In the genomic region with DNA sequence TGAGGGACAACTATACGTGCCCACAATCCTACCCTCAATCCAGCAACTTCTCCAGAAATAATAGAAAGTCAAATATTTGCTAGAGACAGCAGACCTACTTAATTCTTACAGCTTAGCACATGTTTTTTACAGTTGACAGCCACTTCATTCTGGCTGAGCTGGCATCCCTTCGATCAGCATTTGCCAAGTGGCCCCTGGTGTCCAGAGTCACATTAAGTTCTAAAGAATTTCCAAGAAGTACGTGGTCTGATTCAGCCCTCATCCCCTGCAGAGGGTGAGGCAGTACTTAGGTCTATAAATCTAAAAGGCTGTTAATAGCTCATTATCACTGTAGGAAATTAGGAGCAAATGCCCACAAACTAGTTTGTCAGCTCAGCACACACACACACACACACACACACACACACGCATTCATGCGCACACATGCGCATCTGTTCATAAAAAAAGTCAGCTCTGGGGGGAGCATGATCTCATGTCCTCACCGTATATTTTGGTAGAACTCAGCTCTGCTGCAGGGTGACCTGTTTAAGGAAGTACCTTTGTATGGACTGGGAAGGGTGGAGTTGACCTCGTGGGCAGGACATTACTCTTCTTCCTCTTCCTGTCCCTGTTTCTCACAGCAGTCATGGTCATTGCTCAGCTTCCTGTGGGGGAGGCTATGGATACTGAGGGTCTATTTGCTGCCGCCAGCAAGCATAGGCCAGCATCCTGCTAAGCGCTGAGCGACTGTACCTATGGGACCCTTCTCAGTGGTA, we compare ENCODE assay signal across 10 mouse cellular contexts.
DNase-seq lines count a peak whose midpoint lies in the region; ATAC-seq lines count a peak whose summit lies in the region.
"Had no signal": no experiment of that assay in that cellular context is flagged by ENCODE, and none has a peak within 500 bp of the region (broad histone marks: within the 10 kb centered on the region; RNA-seq: fewer than 3 reads in every experiment).

No protein-coding gene starts in this region.

- no peak overlapping the region for H3K4me3 ChIP-seq in limb, embryonic 15.5 days
- H3K4me3 ChIP-seq in limb, embryonic 10.5 days = no peak overlapping the region
- no peak overlapping the region for H3K4me3 ChIP-seq in liver, embryonic 16.5 days (ENCODE audit: low read depth, low read length)
- H3K4me3 ChIP-seq in stomach, embryonic 16.5 days (replicated peaks; ENCODE audit: low read length) = no peak overlapping the region
- H3K4me3 ChIP-seq in midbrain, embryonic 16.5 days (ENCODE audit: low read depth, low read length) = no peak overlapping the region
- H3K4me3 ChIP-seq: embryonic facial prominence, embryonic 13.5 days had no signal

- ATAC-seq in limb, embryonic 15.5 days (ENCODE audit: insufficient number of reproducible peaks, low FRiP score, low TSS enrichment, low read depth) = peak; percentile 54; the same call in 1 of the 2 replicates
- peak; percentile 45; the same call in 1 of the 2 replicates for ATAC-seq in liver, embryonic 16.5 days (ENCODE audit: low read depth)
- peak; percentile 35; the same call in 1 of the 2 replicates for ATAC-seq in stomach, embryonic 16.5 days (ENCODE audit: insufficient read depth, low FRiP score)
- no peak for ATAC-seq in midbrain, embryonic 16.5 days
- ATAC-seq: Patski had no signal

- no peaks in the 10 kb centered on the region for H3K9me3 ChIP-seq in limb, embryonic 15.5 days
- no peaks in the 10 kb centered on the region for H3K9me3 ChIP-seq in limb, embryonic 10.5 days (replicated peaks)
- H3K9me3 ChIP-seq in liver, embryonic 16.5 days (replicated peaks; ENCODE audit: control insufficient read depth, low read length) = no peaks in the 10 kb centered on the region
- no peaks in the 10 kb centered on the region for H3K9me3 ChIP-seq in stomach, embryonic 16.5 days (replicated peaks; ENCODE audit: control insufficient read depth, low read length)
- H3K9me3 ChIP-seq in midbrain, embryonic 16.5 days (replicated peaks; ENCODE audit: control insufficient read depth, low read length, poor library complexity, severe bottlenecking) = no peaks in the 10 kb centered on the region
- H3K9me3 ChIP-seq: embryonic facial prominence, embryonic 13.5 days had no signal

- 54% methylated on average over 11 of the region's 11 CpGs for WGBS in limb, embryonic 15.5 days
- 81% methylated on average over 11 of the region's 11 CpGs for WGBS in limb, embryonic 10.5 days
- WGBS in liver, embryonic 16.5 days (ENCODE audit: insufficient replicate concordance) = 51% methylated on average over 11 of the region's 11 CpGs
- 69% methylated on average over 11 of the region's 11 CpGs for WGBS in stomach, embryonic 16.5 days
- 79% methylated on average over 11 of the region's 11 CpGs for WGBS in midbrain, embryonic 16.5 days

- no peak overlapping the region for H3K9ac ChIP-seq in limb, embryonic 15.5 days
- H3K9ac ChIP-seq in liver, embryonic 16.5 days (ENCODE audit: low read depth, low read length) = no peak overlapping the region
- H3K9ac ChIP-seq in stomach, embryonic 16.5 days (ENCODE audit: low read length) = no peak overlapping the region
- no peak overlapping the region for H3K9ac ChIP-seq in midbrain, embryonic 16.5 days (ENCODE audit: low read depth, low read length)
- H3K9ac ChIP-seq: embryonic facial prominence, embryonic 13.5 days had no signal

- H3K36me3 ChIP-seq in limb, embryonic 15.5 days = no peaks in the 10 kb centered on the region
- H3K36me3 ChIP-seq in limb, embryonic 10.5 days = no peaks in the 10 kb centered on the region
- H3K36me3 ChIP-seq in liver, embryonic 16.5 days (ENCODE audit: control insufficient read depth, insufficient read depth) = no peaks in the 10 kb centered on the region
- no peaks in the 10 kb centered on the region for H3K36me3 ChIP-seq in stomach, embryonic 16.5 days (ENCODE audit: control insufficient read depth, insufficient read depth, low read length)
- H3K36me3 ChIP-seq in midbrain, embryonic 16.5 days (ENCODE audit: control insufficient read depth, insufficient read depth, low read length) = no peaks in the 10 kb centered on the region
- H3K36me3 ChIP-seq: embryonic facial prominence, embryonic 13.5 days had no signal

- DNase-seq in limb, embryonic 10.5 days (ENCODE audit: low spot score) = no peak
- peak; percentile 17 for DNase-seq in heart, postnatal 25 days (ENCODE audit: low spot score)
- DNase-seq in spleen, adult 12 weeks (ENCODE audit: low spot score) = no peak
- no peak for DNase-seq in spleen, adult 18-20 months

- H3K27ac ChIP-seq in limb, embryonic 15.5 days = no peak overlapping the region
- no peak overlapping the region for H3K27ac ChIP-seq in limb, embryonic 10.5 days
- H3K27ac ChIP-seq in liver, embryonic 16.5 days (ENCODE audit: low read length) = no peak overlapping the region
- peak overlapping the region; percentile 36 for H3K27ac ChIP-seq in stomach, embryonic 16.5 days (ENCODE audit: low read length)
- no peak overlapping the region for H3K27ac ChIP-seq in midbrain, embryonic 16.5 days (ENCODE audit: low read length)
- H3K27ac ChIP-seq: embryonic facial prominence, embryonic 13.5 days had no signal

- intact Hi-C loops in heart, postnatal 25 days (cut with DNase I) = loop anchor here (10.0 kb wide), 1 partner anchor 197 kb away; no protein-coding TSS in a partner anchor

- H3K4me2 ChIP-seq in limb, embryonic 15.5 days = no peak overlapping the region
- no peak overlapping the region for H3K4me2 ChIP-seq in liver, embryonic 16.5 days (ENCODE audit: low read depth, low read length)
- no peak overlapping the region for H3K4me2 ChIP-seq in stomach, embryonic 16.5 days (ENCODE audit: low read depth, low read length)
- H3K4me2 ChIP-seq in midbrain, embryonic 16.5 days (ENCODE audit: low read length) = no peak overlapping the region
- H3K4me2 ChIP-seq: embryonic facial prominence, embryonic 13.5 days had no signal

- H3K4me1 ChIP-seq in limb, embryonic 15.5 days = peaks cover 43% of the 10 kb centered on the region
- peaks cover 35% of the 10 kb centered on the region for H3K4me1 ChIP-seq in limb, embryonic 10.5 days
- no peaks in the 10 kb centered on the region for H3K4me1 ChIP-seq in liver, embryonic 16.5 days (ENCODE audit: control insufficient read depth, low read depth, low read length)
- peaks cover 9% of the 10 kb centered on the region for H3K4me1 ChIP-seq in stomach, embryonic 16.5 days (ENCODE audit: control insufficient read depth, insufficient read depth, low read length)
- no peaks in the 10 kb centered on the region for H3K4me1 ChIP-seq in midbrain, embryonic 16.5 days (ENCODE audit: control insufficient read depth, insufficient read depth, low read length)

- H3K27me3 ChIP-seq in limb, embryonic 15.5 days = no peaks in the 10 kb centered on the region
- peaks cover 27% of the 10 kb centered on the region; the same call in 1 of the 2 replicates for H3K27me3 ChIP-seq in limb, embryonic 10.5 days (ENCODE audit: low read depth, poor library complexity, severe bottlenecking)
- H3K27me3 ChIP-seq in liver, embryonic 16.5 days (ENCODE audit: control insufficient read depth, insufficient read depth, low read depth, low read length) = no peaks in the 10 kb centered on the region
- no peaks in the 10 kb centered on the region for H3K27me3 ChIP-seq in stomach, embryonic 16.5 days (ENCODE audit: control insufficient read depth, insufficient read depth, low read length)
- no peaks in the 10 kb centered on the region for H3K27me3 ChIP-seq in midbrain, embryonic 16.5 days (ENCODE audit: control insufficient read depth, insufficient read depth, low read depth, low read length)
- H3K27me3 ChIP-seq: embryonic facial prominence, embryonic 13.5 days had no signal
